Mouse (Mus musculus) ovary, adult 18-20 months (tissue): ENCODE results near the gene Ulk3.
A peak's percentile ranks its signal among the peaks of the same experiment; 100 is the strongest.

Experiments used
- DNase-seq: peaks from one replicate; pipeline ENCODE4 v3.0.0; 2022; ENCODE audit warnings: low spot score, mixed read lengths

The Ulk3 gene

DNA sequence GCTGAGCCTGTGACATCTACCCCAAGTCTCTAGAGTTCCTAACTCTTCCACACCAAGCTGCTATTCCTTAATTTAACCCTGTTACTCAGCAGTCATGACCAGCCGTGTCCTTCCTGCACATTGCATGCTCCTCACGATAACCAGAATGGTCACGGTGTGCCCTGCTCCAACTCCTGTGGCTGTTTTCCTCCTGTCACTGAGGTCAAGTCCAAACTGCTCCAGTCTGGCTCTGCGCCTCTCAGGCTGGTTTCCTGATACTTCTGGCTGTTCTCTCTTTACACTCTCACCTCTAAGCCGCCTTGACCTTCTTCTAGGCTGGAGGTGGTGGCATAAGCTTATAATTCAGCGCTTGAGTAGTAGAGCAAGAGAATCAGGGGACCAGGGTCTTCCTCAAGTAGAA is 20.8 kb upstream of the Ulk3 start:
- no peak for DNase-seq

DNA sequence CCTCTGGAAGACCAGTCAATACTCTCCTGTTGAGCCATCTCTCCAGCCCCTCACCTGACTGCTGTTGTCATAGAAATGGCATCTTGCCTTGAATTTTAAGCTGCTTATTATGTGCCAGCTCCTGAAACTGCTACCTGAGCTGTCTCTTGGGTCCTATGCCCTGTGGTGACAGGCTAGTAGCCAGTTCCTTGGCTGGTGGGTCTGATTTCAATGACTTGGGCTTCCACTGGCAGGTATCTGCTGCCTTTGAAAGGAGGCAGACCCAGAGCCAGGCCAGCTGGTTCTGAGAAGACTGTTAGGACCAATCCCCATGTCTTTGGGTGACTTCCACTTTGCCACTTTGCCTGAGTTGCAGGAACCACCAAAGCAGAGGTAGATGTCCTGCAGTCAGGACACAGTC is 14.9 kb upstream of the Ulk3 start:
- DNase-seq: no peak

DNA sequence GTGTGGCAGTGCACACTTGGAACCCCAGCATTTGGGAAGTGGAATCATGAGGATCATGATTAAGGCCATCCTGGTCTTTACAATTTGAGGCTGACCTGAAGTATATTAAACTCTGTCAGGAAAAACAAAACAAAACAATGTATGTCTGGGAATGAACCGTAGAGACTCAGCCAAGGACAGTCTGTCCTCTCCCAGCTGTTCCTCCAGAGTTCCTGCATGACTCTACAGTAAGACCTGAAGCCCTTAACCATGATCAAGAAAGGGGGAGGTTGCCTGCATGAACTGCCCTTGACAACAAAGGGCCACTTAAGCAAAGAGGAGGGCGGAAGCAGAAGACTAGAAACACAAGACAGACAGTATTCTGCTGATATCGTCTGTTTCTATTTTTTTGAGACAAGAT is 13.7 kb upstream of the Ulk3 start:
- DNase-seq: no peak

DNA sequence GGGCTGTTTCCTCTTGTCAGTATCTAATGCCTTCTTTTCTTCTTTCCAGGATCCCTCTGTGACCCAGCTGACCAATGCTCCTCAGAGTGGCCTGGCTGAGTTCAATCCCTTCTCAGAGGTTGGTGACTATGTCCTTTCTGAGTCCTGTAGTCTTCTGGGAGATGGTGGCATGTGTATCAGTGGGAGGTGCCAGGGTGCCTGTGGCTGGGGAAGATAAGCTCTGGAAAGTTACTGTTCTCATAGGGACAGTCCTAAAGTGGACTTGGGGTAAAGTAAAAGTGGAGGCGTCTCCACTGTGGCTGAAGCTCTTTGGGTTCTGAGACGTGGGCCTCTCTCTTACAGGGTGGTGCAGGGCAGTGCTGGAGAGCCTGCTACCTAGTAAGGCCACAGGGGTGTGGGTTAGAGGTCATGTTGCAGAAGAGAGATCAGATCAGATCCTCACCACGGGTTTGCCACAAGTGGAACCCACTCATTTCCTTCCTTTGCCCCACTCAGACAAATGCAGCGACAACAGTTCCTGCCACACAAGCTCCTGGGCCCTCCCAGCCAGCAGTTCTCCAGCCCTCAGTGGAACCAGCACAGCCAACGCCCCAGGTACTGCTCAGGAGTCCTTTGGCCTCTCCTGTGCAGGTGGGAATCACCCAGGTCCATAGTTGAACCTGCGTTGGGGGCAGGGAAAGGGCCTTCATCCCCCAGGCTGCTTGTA is 12.0 kb upstream of the Ulk3 start:
- no peak for DNase-seq

DNA sequence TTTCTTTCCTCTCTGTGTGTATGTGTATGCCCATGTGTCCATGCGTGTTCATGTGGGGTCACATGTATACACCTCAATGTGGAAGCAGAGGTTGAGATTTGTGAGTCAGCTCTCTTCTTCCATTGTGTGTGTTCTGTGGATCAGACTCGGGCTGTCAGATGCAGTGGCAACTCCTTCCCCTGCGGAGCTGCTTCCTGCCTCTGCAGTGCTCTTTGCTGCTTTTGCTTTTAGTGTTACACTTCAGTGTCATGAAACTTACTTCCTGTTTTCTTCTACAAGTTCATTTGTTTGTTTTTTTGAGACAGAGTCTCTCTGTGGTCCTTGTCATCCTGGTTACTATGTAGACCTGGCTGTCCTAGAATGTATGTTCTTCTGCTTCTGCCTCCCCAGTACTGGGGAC is 4.3 kb upstream of the Ulk3 start:
- no peak for DNase-seq

DNA sequence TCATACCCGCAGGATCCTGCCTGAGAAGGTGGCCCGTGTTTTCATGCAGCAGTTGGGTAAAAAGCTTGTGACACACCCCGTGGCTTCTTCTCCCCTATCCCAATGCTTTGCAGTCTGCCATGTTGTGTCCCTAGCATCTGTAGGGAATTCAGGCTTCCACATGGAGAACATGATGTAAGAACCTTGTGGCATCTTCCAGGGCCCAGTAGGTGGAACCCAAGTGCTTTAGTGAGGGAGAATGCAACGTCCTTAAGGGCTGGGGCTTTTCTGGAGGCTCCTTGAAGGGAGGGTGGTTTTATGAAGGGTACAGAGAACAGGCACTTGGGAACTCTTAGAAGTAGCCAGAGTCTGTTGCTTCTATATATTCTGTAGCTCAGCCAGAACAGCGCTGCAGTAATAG is 1.5 kb downstream of the Ulk3 start:
- no peak for DNase-seq

DNA sequence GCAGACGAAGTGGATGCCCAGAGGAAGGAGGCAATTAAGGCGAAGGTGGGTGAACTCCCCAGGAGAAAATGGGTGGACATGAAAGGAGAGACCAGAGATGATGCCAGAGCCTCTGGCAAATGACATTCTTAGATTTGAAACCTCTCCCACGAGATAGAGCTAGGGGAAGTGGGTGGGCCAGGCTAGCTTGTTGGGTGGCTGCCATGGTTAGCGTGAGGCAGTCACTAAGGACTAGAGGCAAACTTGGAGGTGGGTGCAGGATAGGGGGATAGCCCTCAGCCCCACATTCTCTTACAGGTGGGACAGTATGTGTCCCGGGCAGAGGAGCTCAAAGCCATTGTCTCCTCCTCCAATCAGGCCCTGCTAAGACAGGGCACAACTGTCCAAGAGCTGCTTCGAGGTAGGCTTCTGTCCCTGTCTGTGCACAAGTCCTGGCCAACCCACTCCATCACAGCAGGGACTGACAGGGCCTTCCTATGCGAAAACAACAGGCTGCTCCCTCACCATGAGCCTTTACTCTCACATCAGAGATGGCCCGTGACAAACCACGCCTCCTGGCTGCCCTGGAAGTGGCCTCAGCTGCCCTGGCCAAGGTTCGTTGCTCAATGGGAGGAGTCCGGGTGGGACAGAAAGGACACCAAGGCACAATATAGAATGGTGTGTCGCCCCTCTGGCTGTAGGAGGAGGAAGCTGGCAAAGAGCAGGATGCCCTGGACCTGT is 4.4 kb downstream of the Ulk3 start:
- no peak for DNase-seq

DNA sequence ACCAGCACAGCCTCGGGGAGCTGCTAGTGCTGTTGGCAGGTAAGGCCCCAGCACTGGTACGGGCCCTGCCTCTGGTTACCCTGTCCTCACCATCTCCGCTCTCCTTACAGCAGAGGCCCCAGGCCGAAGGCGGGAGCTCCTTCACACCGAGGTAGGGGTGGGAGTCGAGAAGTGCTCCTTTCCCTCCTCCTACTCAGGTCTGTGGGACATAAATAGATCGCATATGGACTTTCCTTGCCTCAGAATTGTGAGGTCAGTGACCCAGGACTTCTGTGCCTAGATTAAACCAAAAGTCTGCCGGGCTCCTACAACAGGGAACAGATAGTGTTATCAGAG is 4.9 kb downstream of the Ulk3 start:
- DNase-seq: no peak

DNA sequence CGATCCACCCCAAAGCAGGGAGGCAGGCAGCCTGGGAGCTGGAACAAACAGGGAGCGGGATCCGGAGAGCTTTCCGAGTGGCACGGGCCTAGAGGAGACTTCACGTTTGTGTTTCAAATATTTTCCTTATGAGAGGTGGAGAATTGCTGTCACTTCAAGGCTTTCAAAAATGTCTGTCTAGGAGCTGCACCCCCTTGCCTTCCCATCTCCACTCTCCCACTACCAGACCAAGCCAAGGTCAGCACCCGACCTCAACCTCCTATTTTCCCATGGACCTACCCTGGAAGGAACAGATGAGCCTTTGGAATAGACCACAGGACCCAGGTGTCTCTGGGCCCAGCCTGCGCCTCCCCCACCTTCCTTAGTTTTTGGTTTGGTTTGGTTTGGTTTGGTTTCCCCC is 8.0 kb downstream of the Ulk3 start:
- no peak for DNase-seq

DNA sequence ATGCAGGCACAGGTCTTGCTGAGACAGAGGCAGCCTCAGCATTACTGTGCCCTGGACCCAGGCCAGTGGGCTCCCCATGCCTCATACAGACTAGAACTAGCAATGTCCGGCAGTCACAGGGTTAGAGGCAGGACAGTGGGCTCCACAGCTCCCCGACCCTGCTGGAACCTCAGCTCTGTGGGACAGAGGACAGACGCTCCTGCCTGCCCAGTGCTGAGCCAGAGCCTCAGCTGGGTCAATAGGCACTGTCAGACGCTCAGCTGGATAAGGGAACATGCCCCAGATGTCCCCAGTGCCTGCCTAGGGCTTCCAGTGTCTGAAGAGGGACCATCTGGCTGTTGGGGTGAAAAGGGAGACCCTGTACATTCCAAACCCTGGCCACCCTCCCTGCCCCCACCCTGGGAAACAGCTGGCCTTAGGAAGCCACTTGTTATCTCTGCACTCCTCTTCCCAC is 8.7 kb downstream of the Ulk3 start:
- no peak for DNase-seq

DNA sequence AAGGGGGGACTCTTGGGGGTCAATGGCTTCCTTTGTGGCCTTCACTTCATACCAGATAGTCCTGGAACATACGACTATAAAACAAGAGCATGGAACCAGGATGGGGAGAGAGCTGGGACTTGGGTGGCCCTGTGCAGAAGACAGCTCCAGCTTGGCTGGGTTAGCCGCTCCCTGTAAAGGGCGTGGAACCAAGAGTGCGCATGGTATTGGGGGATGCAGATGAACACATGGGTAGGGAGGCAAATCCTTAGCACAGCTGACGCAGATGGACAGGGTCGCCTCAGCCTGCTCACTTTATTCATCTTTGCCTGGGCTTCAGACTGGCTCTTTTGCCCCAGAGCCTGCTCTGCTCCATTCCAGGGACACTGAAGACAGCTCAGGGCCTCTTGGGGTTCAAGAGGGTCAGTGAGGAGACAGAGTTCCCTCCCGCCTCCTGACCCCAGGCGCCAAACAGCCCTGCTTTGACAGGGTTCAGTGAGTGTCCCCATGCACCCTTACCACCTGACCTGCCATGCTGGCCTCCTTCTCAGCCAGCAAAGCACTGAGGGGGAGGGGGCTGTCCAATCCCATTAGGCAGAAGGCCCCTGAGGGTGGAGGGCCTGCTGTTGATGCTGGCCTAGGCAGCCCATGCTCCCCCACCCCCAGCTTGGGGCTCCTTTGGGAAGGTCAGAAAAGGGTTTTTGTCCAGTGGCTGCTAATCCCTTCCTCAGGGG is 9.8 kb downstream of the Ulk3 start:
- no peak for DNase-seq

DNA sequence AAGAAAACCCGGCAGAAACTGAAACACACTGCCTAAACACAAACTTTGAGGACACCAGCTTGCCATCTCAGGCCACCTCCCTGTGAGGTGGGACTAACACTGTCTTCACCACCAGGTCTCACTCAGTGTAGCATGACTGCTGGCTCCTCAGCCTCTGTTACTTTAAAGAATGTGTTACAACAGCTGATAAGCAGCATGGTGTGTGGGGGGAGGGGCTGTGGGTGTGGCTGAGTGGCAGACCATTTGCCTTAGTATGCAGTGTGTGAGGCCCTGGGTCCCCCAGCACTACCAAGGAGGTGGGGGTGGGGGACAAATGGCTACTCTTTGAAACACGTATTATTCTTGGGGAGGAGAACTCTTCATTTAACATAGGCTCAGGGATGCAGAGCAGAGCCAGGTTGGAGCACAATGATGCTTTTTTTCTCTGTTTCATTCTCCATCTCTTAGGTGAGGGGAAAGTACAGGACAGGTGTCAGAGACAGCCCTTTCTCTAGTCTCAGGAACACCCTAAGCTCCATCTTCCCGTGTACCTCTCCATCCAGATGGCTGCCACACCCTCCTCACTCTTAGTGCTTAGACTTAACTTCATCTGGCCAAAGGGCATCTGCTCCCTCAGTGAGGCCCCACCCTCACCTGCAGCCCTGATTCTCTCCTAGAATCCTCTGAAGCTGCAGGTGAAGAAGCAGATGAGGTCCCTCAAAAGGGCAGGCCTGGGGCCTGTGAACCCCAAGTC is 11.5 kb downstream of the Ulk3 start:
- DNase-seq: no peak

DNA sequence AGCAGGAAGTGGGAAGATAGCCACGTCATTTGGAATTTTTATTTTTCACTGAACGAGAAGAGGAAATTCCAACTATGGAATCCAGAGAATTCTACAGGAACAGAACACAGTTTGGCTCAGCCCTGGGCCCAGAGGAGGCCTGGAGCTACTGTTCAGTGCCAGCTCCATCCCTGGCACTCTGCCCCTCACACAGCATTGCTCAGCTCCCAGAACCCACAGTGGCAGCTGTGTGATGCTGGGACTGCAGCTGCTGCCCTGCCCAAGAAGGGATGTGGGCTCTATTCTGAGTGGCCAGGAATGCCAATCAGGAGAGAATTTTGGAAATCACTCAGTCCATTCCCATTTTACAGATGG is 12.1 kb downstream of the Ulk3 start:
- no peak for DNase-seq

DNA sequence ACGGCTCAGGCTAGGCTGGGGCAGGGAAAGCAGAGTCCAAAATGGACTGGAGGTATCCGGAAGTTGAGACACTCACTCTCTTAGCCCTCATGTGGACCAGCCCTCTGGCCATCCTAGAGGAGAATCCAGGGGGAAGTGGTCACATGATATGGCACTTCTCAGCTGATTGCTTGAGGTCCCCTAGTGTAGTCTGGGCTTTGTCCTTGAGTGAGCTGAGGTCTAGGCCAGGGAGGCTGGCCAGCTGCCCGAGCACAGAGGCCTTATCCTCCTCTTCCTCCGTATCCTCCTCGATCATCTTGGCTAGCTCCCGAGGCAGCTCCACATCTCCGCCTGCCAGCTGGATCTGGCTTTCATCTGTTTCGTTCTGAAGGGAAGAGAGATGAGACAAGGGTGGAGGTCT is 12.8 kb downstream of the Ulk3 start:
- DNase-seq: peak; percentile 32

DNA sequence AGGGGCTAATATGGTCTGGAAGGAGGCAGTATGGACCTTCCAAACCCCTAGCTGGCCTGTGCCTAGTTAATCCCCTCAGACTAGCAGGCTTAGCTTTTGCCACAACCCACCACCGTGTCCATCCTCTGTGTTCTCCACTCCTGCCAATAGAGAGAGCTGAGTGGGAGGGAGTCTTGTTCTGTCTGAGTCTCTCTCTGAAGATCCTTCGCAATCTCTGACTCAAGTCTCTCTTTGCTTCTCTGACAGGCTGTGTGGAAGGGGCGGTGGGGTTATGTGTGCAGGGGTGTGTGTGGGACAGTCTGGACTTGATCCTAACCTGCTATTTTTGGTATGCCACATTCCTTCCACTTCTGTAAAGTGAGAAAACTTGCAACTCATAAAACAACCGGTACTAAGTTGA is 15.6 kb downstream of the Ulk3 start:
- DNase-seq: no peak

DNA sequence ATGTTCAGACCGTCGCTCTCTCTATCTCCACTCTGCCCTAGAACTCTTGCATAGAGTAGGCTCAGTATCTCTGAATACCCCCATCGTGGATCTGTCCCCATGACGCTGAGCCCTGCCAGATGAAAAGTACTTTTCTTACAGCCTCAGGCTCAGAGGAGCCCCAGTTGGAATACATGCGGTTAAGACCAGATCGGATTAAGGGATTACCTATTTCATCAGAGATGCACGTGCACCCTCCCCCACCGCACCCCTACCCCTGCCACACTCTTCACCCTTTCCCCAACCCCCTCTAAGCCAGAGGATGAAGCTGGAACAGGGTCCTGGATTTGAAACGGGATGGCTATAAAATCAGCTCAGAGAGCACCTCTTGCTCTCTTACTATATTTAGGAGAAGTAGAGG is 16.3 kb downstream of the Ulk3 start:
- no peak for DNase-seq

DNA sequence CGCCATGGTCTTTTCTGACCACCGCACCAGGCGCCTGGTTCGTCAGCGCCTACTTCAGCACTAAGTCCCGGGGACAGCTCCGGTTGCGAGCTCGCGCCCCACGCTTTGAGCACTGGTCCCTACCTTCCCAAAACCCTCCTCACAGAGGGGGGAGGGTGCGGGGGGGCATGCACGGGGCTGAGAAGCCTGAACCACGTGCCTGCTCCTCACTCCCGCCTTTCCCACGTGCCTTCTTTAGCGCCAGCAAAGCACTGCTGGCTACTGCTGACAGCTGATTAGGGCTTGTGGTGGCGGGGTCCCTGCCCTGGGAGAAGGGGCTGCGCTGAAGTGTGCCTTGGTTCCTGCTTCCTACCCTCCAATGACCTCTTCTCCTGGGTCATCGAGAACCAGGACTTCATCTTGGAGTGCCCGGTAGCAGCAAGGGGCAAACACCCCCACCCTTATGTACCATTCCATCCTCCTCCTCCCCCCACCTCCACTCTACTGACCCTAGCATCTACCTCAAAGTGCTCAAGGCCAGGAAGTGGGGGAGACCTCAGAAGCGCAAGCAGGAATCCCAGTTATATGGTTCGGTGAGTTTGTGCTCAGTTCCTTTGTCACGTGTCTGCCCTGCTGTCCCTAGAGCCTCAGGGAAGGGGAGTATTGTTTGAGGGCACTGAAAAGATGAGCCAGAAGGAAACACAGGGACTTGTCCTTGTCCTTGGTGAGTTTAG is 17.0 kb downstream of the Ulk3 start, which contains the start of gene Cplx3:
TSS of gene Cplx3 (minus strand) at position 143 of the 713 bp plus-strand sequence.
- peak; percentile 23 for DNase-seq

DNA sequence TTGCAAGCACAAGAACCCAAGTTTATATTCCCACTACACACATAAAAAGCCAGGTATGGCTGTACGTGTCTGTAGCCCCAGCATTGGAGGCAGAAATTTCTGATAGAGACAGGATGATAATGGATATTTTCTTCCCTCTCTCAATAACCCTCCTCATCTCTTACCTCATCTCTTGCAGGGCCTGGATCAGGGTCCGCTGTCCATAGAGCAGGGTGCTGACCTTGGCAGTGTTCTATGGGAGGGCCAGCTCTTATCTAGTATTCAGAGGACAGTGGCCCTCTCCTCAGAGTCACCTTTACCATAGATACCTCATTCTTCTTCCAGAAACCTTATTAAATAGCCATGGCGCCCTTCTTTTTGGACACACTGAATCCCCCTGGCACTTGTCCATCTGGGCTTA is 20.6 kb downstream of the Ulk3 start:
- no peak for DNase-seq

DNA sequence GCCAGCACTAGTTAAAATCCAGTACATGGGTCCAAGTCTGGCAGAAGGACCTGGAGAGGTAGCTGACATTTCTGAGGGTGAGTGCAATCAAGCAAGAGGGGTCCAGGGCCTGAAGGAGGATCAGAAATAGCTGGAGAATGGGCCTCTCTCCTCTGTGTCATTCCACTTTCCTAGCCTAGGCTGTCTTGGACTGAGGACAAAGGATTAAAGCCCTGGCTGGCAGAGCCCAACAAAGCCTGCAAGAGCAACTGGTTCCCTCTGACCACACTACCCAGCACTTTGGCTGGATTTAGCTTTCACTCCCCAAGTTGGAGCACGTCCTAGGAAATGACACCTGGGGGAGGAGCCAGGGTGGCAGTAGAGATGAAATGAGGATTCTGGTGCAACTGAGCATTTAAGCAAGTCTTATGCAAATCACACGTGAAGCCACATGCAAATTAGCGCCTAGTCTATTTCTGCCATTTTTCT is 21.1 kb downstream of the Ulk3 start:
- no peak for DNase-seq

DNA sequence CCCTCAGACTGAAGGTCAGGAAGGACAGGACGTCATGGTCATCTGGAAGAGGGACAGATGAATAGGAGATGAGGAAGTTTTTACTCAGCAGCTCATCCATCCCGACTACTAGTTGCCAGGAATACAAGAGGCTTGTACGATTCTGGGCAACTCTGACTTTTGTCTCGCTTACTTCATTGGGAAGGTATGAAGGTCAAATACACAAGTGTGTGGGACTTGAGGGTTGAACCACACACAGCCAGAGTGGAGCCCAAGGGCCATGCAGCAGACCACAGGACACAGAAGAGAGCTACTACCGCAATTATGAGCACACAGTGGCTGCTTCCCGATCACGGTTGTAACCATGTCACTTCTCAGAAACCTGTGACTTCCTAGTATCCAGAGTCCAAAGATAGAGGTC is 23.3 kb downstream of the Ulk3 start:
- no peak for DNase-seq

DNA sequence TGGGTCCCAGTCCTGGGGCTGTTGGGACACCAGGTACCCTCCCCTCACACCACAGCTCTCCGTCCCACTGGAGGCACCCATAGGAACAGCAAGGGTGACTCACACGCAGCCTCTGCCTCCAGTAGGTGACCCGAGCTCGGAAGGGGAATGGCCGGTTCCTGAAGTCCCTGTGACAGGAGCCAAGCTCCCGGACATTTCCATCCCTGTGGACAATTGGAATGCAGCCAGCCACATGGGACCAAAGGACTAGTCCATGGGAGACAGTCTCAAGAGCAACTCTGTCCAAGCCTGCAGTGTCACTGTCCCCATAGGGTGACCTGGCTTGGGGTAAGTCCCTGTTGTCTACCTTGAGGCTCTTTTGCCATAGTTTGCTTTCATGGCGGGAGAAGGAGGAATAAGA is 24.7 kb downstream of the Ulk3 start:
- DNase-seq: no peak

DNA sequence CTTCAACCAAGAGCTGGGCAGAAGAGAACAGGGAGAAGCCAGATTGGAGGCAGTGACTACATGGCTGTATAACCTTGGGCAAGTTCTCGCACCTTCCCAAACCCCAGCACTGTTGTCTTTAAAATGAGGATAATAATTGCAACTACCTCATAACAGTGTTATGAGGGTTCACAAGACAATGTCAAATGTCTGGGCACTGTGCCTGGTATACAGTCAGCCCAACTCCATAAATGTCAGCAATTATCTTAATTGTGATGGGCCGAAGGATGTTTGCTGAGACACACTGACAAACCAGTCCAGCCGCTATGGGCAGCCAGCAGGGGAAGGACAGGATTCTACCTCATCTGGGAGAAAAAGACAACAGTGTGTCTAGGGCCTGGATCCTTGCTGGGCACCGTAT is 25.5 kb downstream of the Ulk3 start:
- DNase-seq: no peak
